Mouse (Mus musculus) stomach, postnatal 0 days (tissue): ENCODE results near the gene Rasl11a.

ENCODE experiments used
- CTCF ChIP-seq: IDR thresholded peaks from 2 replicates; pipeline ENCODE4 v1.5.1; 2016; ENCODE audit warnings: antibody characterized with exemption, low read depth, mild to moderate bottlenecking, moderate library complexity
- EP300 ChIP-seq: optimal IDR thresholded peaks from 2 replicates; pipeline ENCODE3; 2016; ENCODE audit warnings: antibody characterized with exemption

GRCm38 (mm10) chr5:146860222-146860998 lies 15.5 kb downstream of the Rasl11a start:
- TF ChIP-seq EP300 (no peak), CTCF (no peak)
